Mouse (Mus musculus) liver, embryonic 15.5 days (tissue): ENCODE measurements around the gene Slpi. TPM values are rescaled to one million over a fixed set of nuclear protein-coding genes. Genes with fewer than 3 reads are reported as not detected.

Experiments used
- ATAC-seq: fragments of 200-750 bp; cut with Nextera tagmentation; 2 replicates; pipeline ENCODE4 v1.8.0; 2017; ENCODE audit warnings: moderate number of reproducible peaks, mild to moderate bottlenecking, moderate library complexity; ENCODE audit not compliant: insufficient read depth
- H3K27ac ChIP-seq: fragments of 300-500 bp; sonication (generic); replicated peaks from 2 replicates; pipeline ENCODE4 v1.5.1; 2015; ENCODE audit warnings: mild to moderate bottlenecking, inconsistent platforms
- H3K27me3 ChIP-seq: fragments of 300-500 bp; sonication (generic); 2 replicates; pipeline ENCODE4 v1.6.1; 2015; ENCODE audit warnings: mild to moderate bottlenecking, inconsistent platforms
- H3K36me3 ChIP-seq: fragments of 300-500 bp; sonication (generic); replicated peaks from 2 replicates; pipeline ENCODE4 v1.6.1; 2015; ENCODE audit warnings: moderate library complexity, mild to moderate bottlenecking, inconsistent platforms
- H3K4me1 ChIP-seq: fragments of 300-500 bp; sonication (generic); replicated peaks from 2 replicates; pipeline ENCODE4 v1.6.1; 2015; ENCODE audit warnings: inconsistent platforms
- H3K4me2 ChIP-seq: fragments of 300-500 bp; sonication (generic); 2 replicates; pipeline ENCODE4 v1.6.1; 2015; ENCODE audit warnings: moderate library complexity, mild to moderate bottlenecking, inconsistent platforms
- H3K4me3 ChIP-seq: fragments of 300-500 bp; sonication (generic); replicated peaks from 2 replicates; pipeline ENCODE4 v1.5.1; 2015; ENCODE audit warnings: mild to moderate bottlenecking, inconsistent platforms
- H3K9ac ChIP-seq: fragments of 300-500 bp; sonication (generic); 2 replicates; pipeline ENCODE4 v1.6.1; 2015; ENCODE audit warnings: moderate library complexity, mild to moderate bottlenecking, inconsistent platforms
- H3K9me3 ChIP-seq: fragments of 300-500 bp; sonication (generic); replicated peaks from 2 replicates; pipeline ENCODE4 v1.6.1; 2016; ENCODE audit warnings: inconsistent platforms
- WGBS: fragments of 180-500 bp; shearing (Covaris S2); methylation state at CpG from one replicate; pipeline ENCODE4 v1.1.7; 2015; ENCODE audit warnings: mixed read lengths; ENCODE audit not compliant: insufficient replicate concordance; 5-methylcytosine and 5-hydroxymethylcytosine counted together
- polyA plus RNA-seq: library from polyadenylated mRNA; unstranded; fragments of >200 nt; fragmentation: Nextera tagmentation; extraction: Ambion mirVana; gene quantifications from 2 replicates; pipeline ENCODE4 v1.2.1, GENCODE M21; 2015

Gene Slpi
- polyA plus RNA-seq, 1 experiment from 2014 or later, result 21.3 TPM

DNA sequence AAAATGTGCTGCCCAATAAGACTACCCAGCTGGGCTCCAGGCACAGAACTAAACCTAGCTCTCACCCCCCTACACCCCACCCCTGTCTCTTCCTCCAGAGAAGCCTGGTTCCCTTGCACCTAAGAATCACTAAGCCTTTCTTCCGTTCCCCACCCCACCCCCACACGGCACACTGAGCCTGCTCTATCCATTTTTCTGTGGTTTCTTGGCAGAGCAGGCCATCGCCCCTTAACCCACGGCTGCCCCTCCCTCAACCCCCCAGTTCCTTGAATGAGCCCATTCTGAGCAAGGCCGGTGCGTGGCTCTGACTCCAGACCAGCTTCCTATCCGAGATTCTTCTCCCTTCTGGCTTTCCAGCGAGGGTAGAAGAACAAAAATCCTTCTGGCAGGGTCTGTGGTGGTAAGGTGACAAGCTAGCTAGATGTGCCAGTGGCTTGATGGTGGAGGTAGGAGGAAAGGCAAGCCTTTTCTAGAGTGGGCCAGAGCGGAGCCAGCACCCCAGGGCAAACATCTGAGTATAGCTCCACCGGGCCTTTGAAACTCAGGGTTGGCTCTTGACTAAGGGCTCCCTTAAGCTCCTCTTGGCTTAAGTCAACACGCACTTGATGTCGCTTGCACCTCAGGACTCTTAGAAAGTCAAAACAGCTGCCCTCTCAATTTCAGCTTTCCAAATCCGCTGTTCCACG is 14.6 kb upstream of the Slpi start:
- no peak for ATAC-seq
- no peak overlapping the region for H3K4me3 ChIP-seq
- H3K36me3 ChIP-seq, result no peaks in the 10 kb centered on the region
- no peaks in the 10 kb centered on the region for H3K9me3 ChIP-seq
- no peaks in the 10 kb centered on the region for H3K4me1 ChIP-seq
- no peak overlapping the region for H3K9ac ChIP-seq
- H3K4me2 ChIP-seq, result no peak overlapping the region
- peaks cover 98% of the 10 kb centered on the region for H3K27me3 ChIP-seq
- H3K27ac ChIP-seq, result no peak overlapping the region
- 11% methylated on average over 14 of the region's 14 CpGs for WGBS

DNA sequence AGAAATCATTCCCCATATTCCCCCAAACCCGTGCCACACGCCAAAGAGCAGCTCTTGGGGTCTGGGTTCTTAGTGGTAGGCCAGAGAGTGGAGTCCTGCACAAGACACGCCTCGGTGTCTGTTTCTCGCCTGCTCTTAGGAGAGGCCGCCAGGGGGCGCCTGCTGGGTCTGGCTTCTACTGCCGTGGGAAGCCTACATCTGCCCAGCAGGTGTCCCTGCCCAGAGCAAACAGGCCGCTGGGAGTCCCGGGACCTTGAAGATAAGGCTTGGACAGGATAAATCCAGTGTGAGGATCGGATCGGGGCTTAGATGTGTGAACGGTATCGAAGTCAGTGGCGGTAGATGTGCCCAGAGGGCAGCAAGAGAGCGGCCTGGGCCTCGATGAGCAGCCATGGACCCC is 14.0 kb upstream of the Slpi start, which contains the start of gene Rbpjl:
Rbpjl (plus strand) TSS at position 236 of the 400 bp plus-strand sequence.
- Histone ChIP-seq H3K36me3 (no peaks in the 10 kb centered on the region), H3K27ac (no peak within 1 kb of the TSS), H3K4me1 (no peaks in the 10 kb centered on the region), H3K4me3 (no peak within 1 kb of the TSS), H3K27me3 (peaks cover 92% of the 10 kb centered on the region), H3K9ac (no peak within 1 kb of the TSS), H3K4me2 (no peak within 1 kb of the TSS), H3K9me3 (no peaks in the 10 kb centered on the region; the same call in 1 of the 2 replicates)
- WGBS, result 4% methylated on average over 17 of the region's 17 CpGs
- no peak; the same call in 1 of the 2 replicates for ATAC-seq

DNA sequence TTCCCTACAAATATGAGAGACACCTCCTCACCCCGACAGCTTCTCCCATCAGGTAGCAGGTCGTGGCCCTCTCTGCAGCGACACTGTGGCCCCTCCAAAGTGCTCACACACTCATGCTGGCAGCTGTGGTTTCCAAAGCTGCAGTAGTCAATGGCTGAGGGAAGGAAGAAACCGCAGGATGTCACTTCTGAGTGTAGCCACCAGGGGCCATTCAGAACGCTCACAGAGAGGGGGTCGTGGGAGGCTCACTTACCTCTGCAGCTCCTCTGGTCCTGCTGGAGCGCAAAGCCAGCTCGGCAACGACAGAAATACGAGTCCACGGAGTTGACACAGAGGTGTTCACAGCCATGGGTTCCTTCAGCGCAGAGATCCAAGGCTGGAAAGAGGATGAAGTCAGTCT is 8.0 kb upstream of the Slpi start:
- H3K4me2 ChIP-seq, result no peak overlapping the region
- H3K4me3 ChIP-seq, result no peak overlapping the region
- peaks cover 45% of the 10 kb centered on the region for H3K27me3 ChIP-seq
- H3K27ac ChIP-seq, result no peak overlapping the region
- ATAC-seq, result no peak
- H3K36me3 ChIP-seq, result no peaks in the 10 kb centered on the region
- H3K9ac ChIP-seq, result no peak overlapping the region
- no peaks in the 10 kb centered on the region; the same call in 1 of the 2 replicates for H3K9me3 ChIP-seq
- WGBS, result 51% methylated on average over 12 of the region's 12 CpGs
- H3K4me1 ChIP-seq, result no peaks in the 10 kb centered on the region

DNA sequence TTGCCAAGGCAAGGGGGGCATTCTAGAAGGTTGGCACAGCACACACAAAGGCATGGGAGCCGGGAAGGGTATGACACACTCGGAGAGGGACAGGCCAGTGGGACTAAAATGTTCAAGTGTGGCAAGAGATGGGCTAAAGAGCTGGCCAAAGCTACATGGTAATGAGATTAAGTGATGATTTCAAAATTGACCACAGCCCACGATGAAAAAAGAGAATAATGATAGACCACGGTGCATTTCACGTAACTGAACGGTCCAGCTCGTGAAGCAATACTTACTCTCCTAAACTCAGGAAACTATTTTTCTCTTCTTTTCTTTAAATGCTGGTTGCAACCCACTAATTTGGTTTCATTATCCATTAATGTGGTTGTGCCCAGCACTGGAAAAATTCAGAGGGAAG is 7.2 kb upstream of the Slpi start:
- Histone ChIP-seq H3K9ac (no peak overlapping the region), H3K9me3 (no peaks in the 10 kb centered on the region; the same call in 1 of the 2 replicates), H3K36me3 (no peaks in the 10 kb centered on the region), H3K4me1 (no peaks in the 10 kb centered on the region), H3K27me3 (peaks cover 37% of the 10 kb centered on the region), H3K4me2 (no peak overlapping the region), H3K4me3 (no peak overlapping the region), H3K27ac (no peak overlapping the region)
- 65% methylated on average over 7 of the region's 7 CpGs for WGBS
- ATAC-seq, result no peak

DNA sequence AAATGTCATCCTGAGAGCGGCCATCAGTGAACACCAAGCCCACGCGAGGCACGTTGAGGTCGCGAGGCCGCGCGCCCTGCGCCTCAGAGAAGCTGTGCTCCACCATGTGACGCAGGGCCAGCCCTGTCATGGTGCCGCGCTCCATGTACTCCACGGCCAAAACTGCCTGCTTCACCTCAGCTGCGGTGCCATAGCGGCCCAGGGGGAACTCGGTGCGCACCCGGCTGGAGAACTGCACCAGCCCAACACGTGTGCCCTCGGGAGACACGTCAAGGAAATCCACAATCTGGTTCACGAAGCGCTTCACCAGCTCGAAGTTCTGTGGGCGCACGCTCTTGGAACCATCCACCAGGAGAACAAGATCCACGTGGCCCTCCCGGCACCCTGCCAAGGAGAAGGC is 4.2 kb upstream of the Slpi start:
- H3K9ac ChIP-seq, result no peak overlapping the region
- no peaks in the 10 kb centered on the region for H3K36me3 ChIP-seq
- H3K4me2 ChIP-seq, result no peak overlapping the region
- no peaks in the 10 kb centered on the region; the same call in 1 of the 2 replicates for H3K9me3 ChIP-seq
- H3K27ac ChIP-seq, result no peak overlapping the region
- peaks cover 10% of the 10 kb centered on the region; the same call in 1 of the 2 replicates for H3K4me1 ChIP-seq
- H3K4me3 ChIP-seq, result no peak overlapping the region
- ATAC-seq, result no peak
- 71% methylated on average over 29 of the region's 29 CpGs for WGBS
- peaks cover 38% of the 10 kb centered on the region for H3K27me3 ChIP-seq

GRCm38 (mm10) chr2:164389499-164389898 is 604 bp upstream of the Slpi start:
- H3K36me3 ChIP-seq, result no peaks in the 10 kb centered on the region
- H3K9ac ChIP-seq, result no peak overlapping the region
- no peaks in the 10 kb centered on the region for H3K9me3 ChIP-seq
- no peak overlapping the region for H3K27ac ChIP-seq
- H3K4me2 ChIP-seq, result peak overlapping the region; percentile 63
- H3K4me3 ChIP-seq, result peak overlapping the region; percentile 43
- H3K27me3 ChIP-seq, result peaks cover 53% of the 10 kb centered on the region
- peaks cover 15% of the 10 kb centered on the region for H3K4me1 ChIP-seq
- 2% methylated on average over 30 of the region's 30 CpGs for WGBS
- ATAC-seq, result no peak

- 4% methylated on average over 8 of the region's 8 CpGs for WGBS
- no peak overlapping the region for H3K4me2 ChIP-seq
- no peak for ATAC-seq
Observed at GRCm38 (mm10) chr2:164386953-164387352, 1.9 kb downstream of the Slpi start.

GRCm38 (mm10) chr2:164385927-164386763 is 2.8 kb downstream of the Slpi start:
- no peak overlapping the region for H3K9ac ChIP-seq
- no peak overlapping the region for H3K27ac ChIP-seq
- peaks cover 48% of the 10 kb centered on the region for H3K27me3 ChIP-seq
- ATAC-seq, result no peak
- peaks cover 15% of the 10 kb centered on the region for H3K4me1 ChIP-seq
- H3K4me3 ChIP-seq, result no peak overlapping the region
- H3K4me2 ChIP-seq, result no peak overlapping the region
- H3K36me3 ChIP-seq, result no peaks in the 10 kb centered on the region
- 23% methylated on average over 18 of the region's 18 CpGs for WGBS
- no peaks in the 10 kb centered on the region for H3K9me3 ChIP-seq

More at GRCm38 (mm10) chr2:164386953-164387352, 1.9 kb downstream of the Slpi start:
- peaks cover 48% of the 10 kb centered on the region for H3K27me3 ChIP-seq
- no peaks in the 10 kb centered on the region for H3K9me3 ChIP-seq
- no peaks in the 10 kb centered on the region for H3K36me3 ChIP-seq
- H3K9ac ChIP-seq, result no peak overlapping the region
- H3K4me3 ChIP-seq, result no peak overlapping the region
- H3K27ac ChIP-seq, result no peak overlapping the region
- H3K4me1 ChIP-seq, result peaks cover 15% of the 10 kb centered on the region

DNA sequence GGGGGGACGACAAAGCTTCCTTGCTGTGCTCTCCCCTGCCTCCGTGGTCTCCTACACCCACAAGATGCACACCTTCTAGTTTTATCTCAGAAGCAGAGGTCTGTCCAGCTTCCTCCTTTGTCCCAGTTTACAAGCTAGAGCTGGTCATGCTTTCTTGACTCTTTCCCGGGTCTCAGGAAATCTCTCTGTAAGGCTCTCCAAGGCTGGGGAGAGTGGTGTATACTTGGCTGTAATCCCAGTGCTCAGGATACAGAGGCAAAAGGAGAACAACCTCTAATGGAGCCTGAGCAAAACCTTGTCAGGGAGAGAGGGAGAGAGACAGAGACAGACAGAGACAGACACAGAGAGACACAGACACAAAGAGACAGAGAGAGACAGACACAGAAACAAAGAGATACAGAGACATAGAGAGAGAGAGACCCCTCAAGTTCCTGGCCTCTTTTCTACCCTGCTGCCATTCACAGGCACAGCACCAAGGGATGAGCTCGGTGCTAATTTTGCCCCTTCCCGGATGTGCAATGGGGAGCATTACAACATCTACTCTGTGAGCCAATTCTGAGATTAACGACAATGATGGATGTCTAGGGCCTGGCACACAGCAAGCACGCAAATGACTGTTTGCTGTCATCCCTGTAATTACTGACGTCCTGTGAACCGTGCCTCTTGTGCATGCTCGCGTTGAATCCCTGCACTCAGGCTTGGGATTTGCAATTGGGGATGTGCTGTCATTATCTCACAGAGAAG is 5.1 kb downstream of the Slpi start:
- no peak overlapping the region for H3K9ac ChIP-seq
- no peak overlapping the region for H3K4me2 ChIP-seq
- H3K36me3 ChIP-seq, result no peaks in the 10 kb centered on the region
- H3K4me1 ChIP-seq, result peaks cover 6% of the 10 kb centered on the region; the same call in 1 of the 2 replicates
- no peak overlapping the region for H3K4me3 ChIP-seq
- 38% methylated on average over 11 of the region's 11 CpGs for WGBS
- 0 out of 2 replicates have a peak overlapping the region, but pooled peaks have one; percentile 30 for H3K27ac ChIP-seq
- H3K27me3 ChIP-seq, result peaks cover 29% of the 10 kb centered on the region
- ATAC-seq, result no peak
- no peaks in the 10 kb centered on the region for H3K9me3 ChIP-seq

DNA sequence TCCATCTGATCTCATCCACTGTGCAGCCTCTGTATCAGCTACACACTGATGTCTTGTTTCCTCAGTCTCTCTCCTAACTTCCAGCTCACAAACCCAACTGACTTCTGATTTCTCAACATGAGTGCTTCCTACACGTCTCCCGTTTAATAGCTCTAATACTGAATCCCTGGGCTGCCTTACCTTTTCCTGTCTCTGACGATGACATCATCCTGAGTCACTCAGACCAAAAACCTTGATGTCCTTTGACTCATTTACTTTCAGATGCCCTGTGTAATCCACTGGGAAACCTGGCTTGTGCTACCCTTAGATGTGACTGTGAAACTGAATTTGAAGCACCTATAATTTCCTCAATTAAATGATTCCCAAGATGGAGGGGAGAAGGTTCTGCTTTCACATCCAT is 5.9 kb downstream of the Slpi start:
- Histone ChIP-seq H3K9ac (no peak overlapping the region), H3K4me1 (peaks cover 6% of the 10 kb centered on the region; the same call in 1 of the 2 replicates), H3K27me3 (peaks cover 21% of the 10 kb centered on the region), H3K9me3 (no peaks in the 10 kb centered on the region), H3K27ac (no peak overlapping the region), H3K36me3 (no peaks in the 10 kb centered on the region), H3K4me3 (no peak overlapping the region), H3K4me2 (no peak overlapping the region)
- no peak for ATAC-seq
- WGBS, result 37% methylated on average over 3 of the region's 3 CpGs

DNA sequence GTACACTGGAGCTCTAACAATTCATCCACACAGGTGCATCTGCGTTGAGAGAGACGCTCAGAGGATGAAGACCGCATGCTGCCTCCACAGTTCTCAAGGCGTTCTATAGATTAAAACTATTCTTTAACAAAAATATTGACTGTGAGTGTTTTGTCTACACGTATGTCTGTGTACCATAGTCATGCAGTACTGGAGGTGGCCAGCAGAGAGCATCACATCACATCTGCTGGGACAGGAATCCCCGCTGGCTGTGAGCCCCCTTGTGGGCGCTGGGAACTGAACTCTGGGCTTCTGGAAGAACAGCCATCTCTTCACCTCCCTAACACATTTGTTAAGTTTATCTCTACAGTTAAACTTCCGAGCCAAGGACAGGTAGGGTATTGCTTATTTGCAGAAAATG is 7.2 kb downstream of the Slpi start:
- no peak for ATAC-seq
- 64% methylated on average over 8 of the region's 8 CpGs for WGBS

More for the DNA sequence above, 7.2 kb downstream of the Slpi start:
- Histone ChIP-seq H3K4me1 (peaks cover 6% of the 10 kb centered on the region; the same call in 1 of the 2 replicates), H3K4me2 (no peak overlapping the region), H3K9me3 (no peaks in the 10 kb centered on the region), H3K36me3 (no peaks in the 10 kb centered on the region), H3K27ac (no peak overlapping the region), H3K9ac (no peak overlapping the region), H3K4me3 (no peak overlapping the region), H3K27me3 (peaks cover 12% of the 10 kb centered on the region; the same call in 1 of the 2 replicates)
